Mouse (Mus musculus): ENCODE measurements around the gene Gatm. TPM values are rescaled to one million over a fixed set of nuclear protein-coding genes. Genes with fewer than 3 reads are reported as not detected.

Gene Gatm
- polyA plus RNA-seq, 1 experiment from 2014 or later, result 14.5 TPM

DNA sequence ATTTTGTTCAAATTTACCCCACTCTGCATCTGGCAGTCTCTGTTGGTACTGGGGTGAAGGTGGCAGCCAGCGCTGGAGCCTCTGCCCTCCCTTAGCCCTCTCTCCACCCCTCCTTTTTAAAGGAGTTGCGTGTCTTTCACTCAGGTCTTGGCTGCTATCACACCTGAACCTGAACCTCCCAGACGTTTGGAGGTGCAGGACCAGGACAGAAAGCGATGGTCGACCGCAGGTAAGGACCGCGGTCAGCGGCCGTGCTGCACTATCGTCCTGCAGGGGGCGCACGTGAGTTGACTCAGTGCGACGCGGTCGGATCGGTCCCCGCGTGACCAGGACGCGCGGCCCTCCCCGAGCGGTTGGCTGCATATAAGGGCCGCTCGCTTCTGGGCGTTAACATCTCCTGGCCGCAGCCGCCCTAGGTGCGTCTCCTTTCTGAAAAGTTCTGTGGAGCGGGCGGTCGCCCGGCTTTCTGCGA is 26.5 kb upstream of the Gatm start:
- 1% methylated on average over 36 of the region's 36 CpGs for WGBS
- Histone ChIP-seq H3K4me2 (replicated peaks; ENCODE audit: low read depth, low read length) (peak overlapping the region; percentile 60), H3K4me1 (ENCODE audit: control insufficient read depth, insufficient read depth, low read length) (no peaks in the 10 kb centered on the region), H3K36me3 (ENCODE audit: control insufficient read depth, insufficient read depth, low read length) (peaks cover 16% of the 10 kb centered on the region), H3K9me3 (ENCODE audit: control insufficient read depth, low read length) (no peaks in the 10 kb centered on the region), H3K27me3 (ENCODE audit: control insufficient read depth, insufficient read depth, low read length) (peaks cover 7% of the 10 kb centered on the region; the same call in 1 of the 2 replicates), H3K9ac (ENCODE audit: low read depth, low read length) (no peak overlapping the region), H3K27ac (ENCODE audit: low read depth, low read length) (no peak overlapping the region), H3K4me3 (ENCODE audit: low read length) (peak overlapping the region; percentile 40)
- ATAC-seq (ENCODE audit: low FRiP score, low TSS enrichment), result peak; percentile 85

DNA sequence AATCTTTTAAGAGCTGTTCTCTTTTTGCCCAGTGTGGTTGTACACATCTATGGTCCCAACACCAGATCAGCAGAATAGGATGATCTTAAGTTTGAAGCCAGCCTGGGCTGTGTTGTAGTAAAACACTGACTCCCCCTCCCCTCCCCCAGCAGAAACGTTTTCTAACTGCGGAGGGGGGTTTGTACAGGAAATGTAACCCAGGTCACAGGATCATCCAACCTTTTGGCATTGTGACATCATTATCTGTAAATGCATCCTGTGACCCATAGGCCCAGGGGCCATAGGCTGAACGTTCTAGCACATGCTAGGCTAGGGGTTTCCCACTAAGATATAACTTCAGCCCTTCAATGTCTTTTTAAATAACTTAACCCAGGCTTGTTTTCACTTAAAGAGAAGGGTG is 25.6 kb upstream of the Gatm start, which contains the start of gene AA467197:
Gene AA467197 (plus strand): TSS at position 301 of the 400 bp plus-strand sequence.
- no peak for ATAC-seq (ENCODE audit: low FRiP score, low TSS enrichment)
- WGBS, result 54% methylated on average over 3 of the region's 3 CpGs
- Histone ChIP-seq H3K4me2 (replicated peaks; ENCODE audit: low read depth, low read length) (peak within 1 kb of the TSS; percentile 60), H3K36me3 (ENCODE audit: control insufficient read depth, insufficient read depth, low read length) (peaks cover 19% of the 10 kb centered on the region), H3K27me3 (ENCODE audit: control insufficient read depth, insufficient read depth, low read length) (peaks cover 7% of the 10 kb centered on the region; the same call in 1 of the 2 replicates), H3K4me1 (ENCODE audit: control insufficient read depth, insufficient read depth, low read length) (peaks cover 2% of the 10 kb centered on the region; the same call in 1 of the 2 replicates), H3K4me3 (ENCODE audit: low read length) (peak within 1 kb of the TSS; percentile 40), H3K27ac (ENCODE audit: low read depth, low read length) (no peak within 1 kb of the TSS), H3K9me3 (ENCODE audit: control insufficient read depth, low read length) (no peaks in the 10 kb centered on the region), H3K9ac (ENCODE audit: low read depth, low read length) (no peak within 1 kb of the TSS)

DNA sequence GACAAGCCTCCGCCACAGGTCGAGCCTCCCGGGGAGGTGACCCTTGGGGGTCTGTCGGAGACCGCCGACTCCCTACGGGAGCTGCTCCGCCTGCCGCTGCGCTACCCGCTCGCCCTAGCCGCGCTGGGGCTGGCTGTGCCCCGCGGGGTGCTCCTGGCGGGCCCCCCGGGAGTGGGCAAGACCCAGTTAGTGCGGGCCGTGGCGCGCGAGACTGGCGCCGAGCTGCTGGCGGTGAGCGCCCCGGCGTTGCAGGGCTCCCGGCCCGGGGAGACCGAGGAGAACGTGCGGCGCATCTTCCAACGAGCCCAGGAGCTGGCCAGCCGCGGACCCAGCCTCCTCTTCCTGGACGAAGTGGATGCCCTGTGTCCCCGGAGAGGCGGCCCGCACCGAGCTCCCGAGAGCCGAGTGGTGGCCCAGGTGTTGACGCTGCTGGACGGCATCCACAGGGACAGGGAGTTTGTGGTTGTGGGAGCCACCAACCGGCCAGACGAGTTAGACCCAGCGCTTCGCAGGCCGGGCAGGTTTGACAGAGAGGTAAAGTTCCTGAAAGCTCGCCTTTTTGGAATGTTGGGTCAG is 20.2 kb upstream of the Gatm start:
- peak overlapping the region; percentile 94 for H3K9ac ChIP-seq (ENCODE audit: low read depth, low read length)
- H3K4me1 ChIP-seq (ENCODE audit: control insufficient read depth, insufficient read depth, low read length), result peaks cover 4% of the 10 kb centered on the region; the same call in 1 of the 2 replicates
- H3K27ac ChIP-seq (ENCODE audit: low read depth, low read length), result peak overlapping the region; percentile 73; the same call in 1 of the 2 replicates
- no peaks in the 10 kb centered on the region for H3K27me3 ChIP-seq (ENCODE audit: control insufficient read depth, insufficient read depth, low read length)
- H3K4me3 ChIP-seq (ENCODE audit: low read length), result peak overlapping the region; percentile 99
- H3K9me3 ChIP-seq (ENCODE audit: control insufficient read depth, low read length), result no peaks in the 10 kb centered on the region
- ATAC-seq (ENCODE audit: low FRiP score, low TSS enrichment), result peak; percentile 50
- H3K36me3 ChIP-seq (ENCODE audit: control insufficient read depth, insufficient read depth, low read length), result peaks cover 19% of the 10 kb centered on the region
- H3K4me2 ChIP-seq (replicated peaks; ENCODE audit: low read depth, low read length), result peak overlapping the region; percentile 98
- 0% methylated on average over 53 of the region's 53 CpGs for WGBS

DNA sequence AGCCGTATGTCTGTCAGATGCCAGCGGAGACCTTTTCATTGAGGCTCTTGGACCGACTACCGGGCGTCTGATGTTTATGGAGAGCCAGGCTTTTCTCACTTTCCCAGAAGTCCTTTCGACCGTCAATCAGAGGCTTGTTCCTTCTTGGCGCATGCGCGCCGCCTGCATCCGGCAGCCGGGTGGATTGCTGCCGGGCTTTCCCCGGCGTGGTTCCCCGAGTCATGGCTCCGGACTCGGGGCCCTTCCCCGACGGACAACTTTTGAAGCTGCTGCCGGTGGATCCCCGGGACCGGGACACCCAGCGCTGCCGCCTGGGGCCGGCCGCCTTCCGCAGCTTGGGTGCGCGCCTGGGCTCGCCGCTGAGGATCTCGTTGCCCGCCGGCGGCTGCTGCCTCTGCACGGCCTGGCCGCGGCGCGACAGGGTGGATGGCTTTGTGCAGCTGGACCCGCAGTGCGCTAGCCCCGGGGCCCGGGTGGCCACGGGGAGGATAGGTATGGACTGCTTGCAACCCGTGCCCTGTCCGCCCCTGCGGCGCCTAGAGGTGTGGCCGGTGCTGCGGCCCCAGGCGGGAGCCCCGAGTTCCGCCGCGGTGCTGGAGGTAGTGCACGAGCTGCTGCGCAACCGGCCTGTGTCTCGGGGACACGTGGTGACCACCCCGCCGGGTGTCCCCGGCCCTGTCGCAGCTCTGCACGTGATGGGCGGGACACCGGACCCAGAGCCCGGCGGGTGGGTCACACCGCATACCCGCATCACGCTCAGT is 19.5 kb upstream of the Gatm start:
- WGBS, result under 1% methylated on average over 69 of the region's 75 CpGs
- peaks cover 4% of the 10 kb centered on the region; the same call in 1 of the 2 replicates for H3K4me1 ChIP-seq (ENCODE audit: control insufficient read depth, insufficient read depth, low read length)
- ATAC-seq (ENCODE audit: low FRiP score, low TSS enrichment), result peak; percentile 83
- peaks cover 19% of the 10 kb centered on the region for H3K36me3 ChIP-seq (ENCODE audit: control insufficient read depth, insufficient read depth, low read length)
- peak overlapping the region; percentile 73; the same call in 1 of the 2 replicates for H3K27ac ChIP-seq (ENCODE audit: low read depth, low read length)
- peak overlapping the region; percentile 99 for H3K4me3 ChIP-seq (ENCODE audit: low read length)
- H3K9me3 ChIP-seq (ENCODE audit: control insufficient read depth, low read length), result no peaks in the 10 kb centered on the region
- H3K27me3 ChIP-seq (ENCODE audit: control insufficient read depth, insufficient read depth, low read length), result no peaks in the 10 kb centered on the region
- H3K4me2 ChIP-seq (replicated peaks; ENCODE audit: low read depth, low read length), result peak overlapping the region; percentile 98
- peak overlapping the region; percentile 94 for H3K9ac ChIP-seq (ENCODE audit: low read depth, low read length)

DNA sequence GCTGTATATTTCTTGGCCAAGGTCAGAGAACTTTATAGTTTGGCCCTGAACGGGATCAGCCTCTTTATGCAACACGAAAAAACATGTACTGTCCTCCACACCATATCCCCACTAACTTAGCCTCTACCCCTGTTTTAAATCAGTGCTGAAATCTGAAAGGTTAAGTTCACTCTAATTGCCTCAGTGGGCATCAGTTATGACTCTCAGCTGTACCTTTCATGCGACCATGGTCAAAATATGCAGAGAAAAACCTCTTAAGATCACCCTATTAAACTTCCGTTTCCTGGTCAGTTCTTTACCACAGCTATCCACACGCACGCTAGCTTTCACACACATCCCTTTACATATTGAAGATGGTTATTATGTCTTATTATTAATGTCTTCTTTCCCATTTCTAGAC is 18.8 kb upstream of the Gatm start:
- ATAC-seq (ENCODE audit: low FRiP score, low TSS enrichment), result no peak
- H3K9me3 ChIP-seq (ENCODE audit: control insufficient read depth, low read length), result no peaks in the 10 kb centered on the region
- WGBS, result 66% methylated on average over 6 of the region's 6 CpGs
- no peaks in the 10 kb centered on the region for H3K27me3 ChIP-seq (ENCODE audit: control insufficient read depth, insufficient read depth, low read length)
- peaks cover 4% of the 10 kb centered on the region; the same call in 1 of the 2 replicates for H3K4me1 ChIP-seq (ENCODE audit: control insufficient read depth, insufficient read depth, low read length)
- H3K27ac ChIP-seq (ENCODE audit: low read depth, low read length), result no peak overlapping the region
- peaks cover 19% of the 10 kb centered on the region for H3K36me3 ChIP-seq (ENCODE audit: control insufficient read depth, insufficient read depth, low read length)
- peak overlapping the region; percentile 98 for H3K4me2 ChIP-seq (replicated peaks; ENCODE audit: low read depth, low read length)
- H3K4me3 ChIP-seq (ENCODE audit: low read length), result peak overlapping the region; percentile 99
- H3K9ac ChIP-seq (ENCODE audit: low read depth, low read length), result no peak overlapping the region

DNA sequence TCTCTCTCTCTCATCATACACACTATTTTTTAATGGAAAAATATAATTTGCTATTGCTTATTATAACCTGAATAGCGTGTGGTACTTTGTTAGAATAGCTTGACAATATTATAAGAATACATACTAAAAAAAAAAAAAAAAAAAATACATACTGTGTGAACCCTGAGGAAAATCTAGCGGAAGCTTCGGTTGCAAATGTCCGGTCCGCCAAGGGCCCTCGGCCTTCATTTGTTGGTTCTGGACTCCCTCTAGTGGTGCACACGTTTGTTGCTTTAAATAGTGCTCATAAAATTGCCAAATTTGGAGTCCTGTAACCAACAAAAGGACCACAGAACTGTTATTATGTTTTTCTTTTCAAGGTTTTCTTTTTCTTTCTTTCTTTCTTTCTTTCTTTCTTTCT is 17.9 kb upstream of the Gatm start:
- ATAC-seq (ENCODE audit: low FRiP score, low TSS enrichment), result no peak
- H3K4me1 ChIP-seq (ENCODE audit: control insufficient read depth, insufficient read depth, low read length), result peaks cover 4% of the 10 kb centered on the region; the same call in 1 of the 2 replicates
- no peaks in the 10 kb centered on the region for H3K27me3 ChIP-seq (ENCODE audit: control insufficient read depth, insufficient read depth, low read length)
- H3K9me3 ChIP-seq (ENCODE audit: control insufficient read depth, low read length), result no peaks in the 10 kb centered on the region
- no peak overlapping the region for H3K27ac ChIP-seq (ENCODE audit: low read depth, low read length)
- H3K4me3 ChIP-seq (ENCODE audit: low read length), result no peak overlapping the region
- peaks cover 18% of the 10 kb centered on the region for H3K36me3 ChIP-seq (ENCODE audit: control insufficient read depth, insufficient read depth, low read length)
- under 1% methylated on average over 7 of the region's 7 CpGs for WGBS
- H3K9ac ChIP-seq (ENCODE audit: low read depth, low read length), result no peak overlapping the region
- no peak overlapping the region for H3K4me2 ChIP-seq (replicated peaks; ENCODE audit: low read depth, low read length)

DNA sequence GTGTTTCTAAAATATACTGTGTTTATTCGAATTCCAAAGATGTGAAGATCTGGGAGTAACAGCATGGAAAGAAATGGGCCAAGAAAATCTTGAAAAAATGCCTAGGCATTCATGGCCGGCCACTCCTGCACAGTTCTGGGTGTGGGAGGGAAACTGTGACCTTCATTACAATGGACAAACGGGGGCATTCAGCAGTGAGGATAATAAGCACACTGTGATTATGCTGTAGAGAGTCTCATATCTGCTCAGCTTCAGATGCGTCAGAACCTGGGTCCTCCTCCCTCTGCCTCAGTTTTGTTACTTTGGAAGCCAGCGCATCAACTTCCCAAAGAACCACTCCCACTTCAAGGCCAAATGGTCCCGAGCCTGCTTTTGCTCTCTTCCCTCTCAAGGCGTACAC is 14.8 kb upstream of the Gatm start:
- Histone ChIP-seq H3K4me3 (ENCODE audit: low read length) (no peak overlapping the region), H3K9ac (ENCODE audit: low read depth, low read length) (no peak overlapping the region), H3K4me2 (replicated peaks; ENCODE audit: low read depth, low read length) (no peak overlapping the region), H3K4me1 (ENCODE audit: control insufficient read depth, insufficient read depth, low read length) (no peaks in the 10 kb centered on the region), H3K27me3 (ENCODE audit: control insufficient read depth, insufficient read depth, low read length) (no peaks in the 10 kb centered on the region), H3K27ac (ENCODE audit: low read depth, low read length) (no peak overlapping the region), H3K9me3 (ENCODE audit: control insufficient read depth, low read length) (no peaks in the 10 kb centered on the region), H3K36me3 (ENCODE audit: control insufficient read depth, insufficient read depth, low read length) (no peaks in the 10 kb centered on the region)
- WGBS, result 40% methylated on average over 7 of the region's 7 CpGs
- ATAC-seq (ENCODE audit: low FRiP score, low TSS enrichment), result no peak

DNA sequence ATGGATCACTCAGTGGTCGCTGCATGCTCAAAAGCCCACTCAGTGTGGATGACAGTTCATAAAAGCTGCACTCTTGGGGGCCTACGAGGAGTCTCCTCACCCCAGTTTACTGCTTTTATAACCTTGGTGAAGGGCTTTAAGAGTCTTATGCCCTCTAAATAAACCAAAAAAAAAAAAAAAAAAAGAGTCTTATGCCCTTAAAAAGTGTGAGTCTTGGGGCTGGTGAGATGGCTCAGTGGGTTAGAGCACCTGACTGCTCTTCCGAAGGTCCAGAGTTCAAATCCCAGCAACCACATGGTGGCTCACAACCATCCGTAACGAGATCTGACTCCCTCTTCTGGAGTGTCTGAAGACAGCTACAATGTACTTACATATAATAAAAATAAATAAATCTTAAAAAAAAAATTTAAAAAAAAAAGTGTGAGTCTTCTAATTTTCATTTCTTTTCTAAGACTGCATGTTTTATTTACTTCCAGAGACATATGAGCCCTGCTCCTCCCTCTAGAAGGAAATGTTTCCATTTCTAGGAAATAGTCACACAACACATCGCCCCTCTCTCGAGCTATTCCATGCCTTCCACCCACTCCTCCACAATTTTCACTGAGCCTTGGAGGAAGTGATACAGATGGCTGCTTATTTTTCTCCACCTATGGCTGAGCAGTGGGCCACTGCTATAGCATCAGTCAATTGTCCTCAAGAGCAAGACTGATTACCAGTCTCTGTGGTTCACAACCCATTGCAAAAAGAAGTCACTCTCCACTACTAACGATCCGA is 10.4 kb upstream of the Gatm start:
- 64% methylated on average over 8 of the region's 9 CpGs for WGBS
- no peak for ATAC-seq (ENCODE audit: low FRiP score, low TSS enrichment)
- no peaks in the 10 kb centered on the region for H3K9me3 ChIP-seq (ENCODE audit: control insufficient read depth, low read length)
- no peaks in the 10 kb centered on the region for H3K36me3 ChIP-seq (ENCODE audit: control insufficient read depth, insufficient read depth, low read length)
- no peaks in the 10 kb centered on the region for H3K4me1 ChIP-seq (ENCODE audit: control insufficient read depth, insufficient read depth, low read length)
- no peak overlapping the region for H3K9ac ChIP-seq (ENCODE audit: low read depth, low read length)
- H3K27me3 ChIP-seq (ENCODE audit: control insufficient read depth, insufficient read depth, low read length), result no peaks in the 10 kb centered on the region
- H3K4me2 ChIP-seq (replicated peaks; ENCODE audit: low read depth, low read length), result no peak overlapping the region
- H3K4me3 ChIP-seq (ENCODE audit: low read length), result no peak overlapping the region
- H3K27ac ChIP-seq (ENCODE audit: low read depth, low read length), result no peak overlapping the region
